Mouse (Mus musculus): ENCODE measurements at regions not wholly inside any gene's neighbourhood (a gene's known extent, or its start where the extent isn't known, plus 50 kb on each side); places are given as distances from the start of the nearest gene placed in this dataset.

DNA sequence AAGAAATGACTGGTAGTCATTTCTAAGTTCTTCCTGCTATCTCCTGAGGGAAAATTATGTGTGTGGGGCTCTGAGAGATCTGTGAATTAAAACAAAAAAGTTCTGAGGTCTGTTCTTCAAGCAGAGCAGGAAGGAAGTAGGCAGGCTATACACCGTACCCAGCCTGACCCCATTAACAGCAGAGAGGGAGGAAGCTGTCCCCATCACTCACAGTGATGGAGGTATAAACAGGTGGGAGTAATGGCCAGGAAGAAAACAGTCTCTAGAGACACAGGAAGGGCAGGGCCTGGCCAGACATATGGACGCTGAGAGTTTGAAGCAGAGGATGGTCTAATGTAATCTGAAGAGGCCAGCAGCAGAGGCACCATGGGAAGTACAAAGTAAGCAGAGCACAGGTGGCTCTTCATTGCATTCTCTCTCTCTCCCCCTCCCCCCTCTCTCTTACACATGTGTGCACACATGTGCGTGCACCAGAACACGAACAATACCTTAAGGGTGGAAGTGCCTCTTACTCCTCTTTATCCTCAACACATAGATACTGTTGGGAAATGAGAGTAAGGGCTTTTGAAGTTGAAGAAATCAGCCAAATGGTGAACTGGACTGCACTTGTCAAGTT lies 367.7 kb upstream of the Kif2a start:
- H3K36me3 ChIP-seq (ENCODE audit: insufficient read depth, low read length), result no peaks in the 10 kb centered on the region
- H3K27me3 ChIP-seq (ENCODE audit: insufficient read depth, low read length), result no peaks in the 10 kb centered on the region
- H3K4me1 ChIP-seq (replicated peaks; ENCODE audit: low read depth, low read length), result no peaks in the 10 kb centered on the region
- H3K9me3 ChIP-seq (ENCODE audit: low read length), result no peaks in the 10 kb centered on the region
- no peak overlapping the region for H3K4me3 ChIP-seq (replicated peaks; ENCODE audit: low read length)
- TF ChIP-seq POU5F1 (IDR thresholded peaks at IDR 0.05; ENCODE audit: borderline replicate concordance, low read length), result no peak
- TF ChIP-seq NANOG (IDR thresholded peaks at IDR 0.05; ENCODE audit: borderline replicate concordance, low read length), result no peak
- TF ChIP-seq CTCF (conservative IDR thresholded peaks at IDR 0.05; ENCODE audit: low read length), result no peak

DNA sequence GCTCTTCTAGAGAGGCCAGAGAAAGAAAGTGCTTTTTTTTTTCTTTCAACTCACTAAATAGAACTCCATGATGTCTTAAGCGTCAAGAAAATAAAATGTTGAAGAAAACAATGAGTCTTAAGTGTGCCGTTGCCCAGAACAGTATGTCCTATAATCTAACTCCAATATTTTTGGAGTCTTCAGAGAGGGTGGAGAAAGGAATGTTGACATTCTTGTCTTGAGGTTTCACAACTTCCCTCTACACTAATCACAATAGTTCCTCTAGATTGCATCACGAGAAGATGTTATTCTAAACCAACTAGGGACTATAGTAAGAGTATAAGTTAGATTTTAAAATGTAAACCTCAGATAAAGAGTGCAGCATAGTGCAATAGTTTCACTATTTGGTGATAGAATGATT lies 367.1 kb upstream of the Kif2a start:
- Histone ChIP-seq H3K36me3 (ENCODE audit: insufficient read depth, low read length) (no peaks in the 10 kb centered on the region), H3K4me3 (replicated peaks; ENCODE audit: low read length) (no peak overlapping the region), H3K4me1 (replicated peaks; ENCODE audit: low read depth, low read length) (no peaks in the 10 kb centered on the region), H3K9me3 (ENCODE audit: low read length) (no peaks in the 10 kb centered on the region), H3K27me3 (ENCODE audit: insufficient read depth, low read length) (no peaks in the 10 kb centered on the region)
- no peak for TF ChIP-seq CTCF (conservative IDR thresholded peaks at IDR 0.05; ENCODE audit: low read length)
- no peak for TF ChIP-seq NANOG (IDR thresholded peaks at IDR 0.05; ENCODE audit: borderline replicate concordance, low read length)
- TF ChIP-seq POU5F1 (IDR thresholded peaks at IDR 0.05; ENCODE audit: borderline replicate concordance, low read length), result no peak

DNA sequence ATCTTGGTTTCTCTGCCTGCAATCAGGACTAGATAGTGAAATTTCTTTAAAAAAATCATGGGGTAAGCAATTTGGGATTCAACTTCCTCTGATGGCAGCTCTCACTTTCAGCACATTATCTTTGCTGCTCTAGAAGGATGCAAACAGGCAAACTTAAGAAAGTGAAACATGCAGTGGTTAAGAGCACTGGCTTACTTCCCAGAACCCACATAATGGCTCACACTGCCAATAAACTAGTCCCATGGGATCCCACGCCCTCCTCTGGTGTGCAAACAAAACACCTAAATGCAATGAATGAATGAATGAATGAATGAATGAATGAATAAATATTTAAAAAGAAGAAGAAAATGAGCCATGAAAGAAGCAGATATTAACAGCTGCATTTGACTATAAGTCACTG lies 356.1 kb upstream of the Kif2a start:
- Histone ChIP-seq H3K9me3 (ENCODE audit: low read length) (no peaks in the 10 kb centered on the region), H3K36me3 (ENCODE audit: insufficient read depth, low read length) (no peaks in the 10 kb centered on the region)

DNA sequence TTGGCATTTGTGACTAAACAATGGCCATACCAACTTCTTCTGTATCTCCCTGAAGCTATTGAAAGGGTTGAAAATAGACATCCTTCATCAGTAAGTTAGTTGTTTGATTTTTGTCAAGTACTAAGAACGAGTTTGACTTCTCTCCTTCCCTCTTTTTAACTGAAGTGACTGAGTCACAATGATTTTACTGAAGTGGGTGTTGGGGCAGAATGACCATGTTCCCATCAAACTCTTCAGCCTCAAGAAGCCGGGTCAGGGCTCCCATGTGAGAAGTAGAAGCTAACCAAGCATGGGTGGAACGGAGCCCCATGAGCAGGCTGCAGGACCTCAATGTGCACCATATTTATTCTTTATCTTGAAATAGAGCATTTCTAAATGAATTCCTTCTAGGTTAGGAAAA lies 350.7 kb upstream of the Kif2a start:
- no peaks in the 10 kb centered on the region for H3K36me3 ChIP-seq (ENCODE audit: insufficient read depth, low read length)
- H3K4me1 ChIP-seq (replicated peaks; ENCODE audit: low read depth, low read length), result peaks cover 8% of the 10 kb centered on the region; the same call in 1 of the 2 replicates
- TF ChIP-seq CTCF (conservative IDR thresholded peaks at IDR 0.05; ENCODE audit: low read length) (no peak), POU5F1 (IDR thresholded peaks at IDR 0.05; ENCODE audit: borderline replicate concordance, low read length) (no peak), NANOG (IDR thresholded peaks at IDR 0.05; ENCODE audit: borderline replicate concordance, low read length) (no peak)
- H3K4me3 ChIP-seq (replicated peaks; ENCODE audit: low read length), result no peak overlapping the region
- no peaks in the 10 kb centered on the region for H3K27me3 ChIP-seq (ENCODE audit: insufficient read depth, low read length)
- H3K9me3 ChIP-seq (ENCODE audit: low read length), result no peaks in the 10 kb centered on the region

More for the DNA sequence above, 356.1 kb upstream of the Kif2a start:
- Histone ChIP-seq H3K4me1 (replicated peaks; ENCODE audit: low read depth, low read length) (no peaks in the 10 kb centered on the region), H3K4me3 (replicated peaks; ENCODE audit: low read length) (no peak overlapping the region), H3K27me3 (ENCODE audit: insufficient read depth, low read length) (no peaks in the 10 kb centered on the region)
- TF ChIP-seq NANOG (IDR thresholded peaks at IDR 0.05; ENCODE audit: borderline replicate concordance, low read length) (no peak), CTCF (conservative IDR thresholded peaks at IDR 0.05; ENCODE audit: low read length) (no peak), POU5F1 (IDR thresholded peaks at IDR 0.05; ENCODE audit: borderline replicate concordance, low read length) (no peak)

DNA sequence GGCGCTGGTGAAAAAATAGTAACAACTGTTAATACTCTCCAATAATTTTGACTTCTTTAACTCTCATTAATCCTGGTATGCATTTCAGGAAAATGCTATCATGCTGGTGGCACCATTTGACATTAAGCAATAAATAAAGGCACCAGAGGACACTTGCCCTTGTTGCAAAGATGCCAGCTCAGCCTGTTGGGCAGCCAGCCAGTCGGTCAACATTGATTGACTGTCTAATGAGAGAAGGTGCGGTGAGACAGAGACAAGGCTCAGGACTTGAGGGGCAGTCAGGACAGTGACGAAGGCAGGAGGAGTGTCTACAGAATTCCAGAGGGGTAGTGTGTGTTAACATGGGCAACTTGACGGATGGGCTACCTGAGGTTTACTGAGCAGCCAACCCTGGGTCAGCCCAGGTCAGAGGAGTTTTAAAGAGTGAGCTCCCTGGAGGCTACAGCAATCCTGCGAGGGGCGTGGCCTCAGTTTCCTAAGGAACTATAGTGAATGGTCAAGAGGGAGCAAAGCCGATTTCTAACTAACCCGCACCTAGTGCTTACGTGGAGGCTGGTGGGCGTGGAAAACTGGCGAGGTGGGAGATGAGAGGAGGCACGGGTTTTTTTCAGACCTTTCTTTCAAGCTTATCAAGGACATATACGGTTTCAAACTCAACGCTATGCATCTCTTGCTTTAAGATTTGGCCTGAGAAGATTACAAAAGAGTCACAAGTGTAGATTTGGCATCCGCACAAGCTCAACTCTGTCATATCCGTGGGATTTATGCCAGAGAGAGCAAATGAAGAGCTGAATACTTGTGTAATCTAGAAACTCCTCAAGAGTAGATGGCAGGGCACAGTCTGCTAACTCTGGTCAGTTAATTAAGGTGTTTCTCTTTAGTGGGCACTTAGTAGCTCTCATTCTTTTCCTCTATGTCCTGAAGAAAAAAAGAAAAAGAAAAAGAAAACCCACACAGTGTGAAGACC lies 350.0 kb upstream of the Kif2a start:
- Histone ChIP-seq H3K36me3 (ENCODE audit: insufficient read depth, low read length) (no peaks in the 10 kb centered on the region), H3K27me3 (ENCODE audit: insufficient read depth, low read length) (no peaks in the 10 kb centered on the region), H3K4me1 (replicated peaks; ENCODE audit: low read depth, low read length) (peaks cover 8% of the 10 kb centered on the region; the same call in 1 of the 2 replicates), H3K4me3 (replicated peaks; ENCODE audit: low read length) (no peak overlapping the region), H3K9me3 (ENCODE audit: low read length) (no peaks in the 10 kb centered on the region)
- TF ChIP-seq POU5F1 (IDR thresholded peaks at IDR 0.05; ENCODE audit: borderline replicate concordance, low read length), result no peak
- no peak for TF ChIP-seq NANOG (IDR thresholded peaks at IDR 0.05; ENCODE audit: borderline replicate concordance, low read length)
- no peak for TF ChIP-seq CTCF (conservative IDR thresholded peaks at IDR 0.05; ENCODE audit: low read length)

DNA sequence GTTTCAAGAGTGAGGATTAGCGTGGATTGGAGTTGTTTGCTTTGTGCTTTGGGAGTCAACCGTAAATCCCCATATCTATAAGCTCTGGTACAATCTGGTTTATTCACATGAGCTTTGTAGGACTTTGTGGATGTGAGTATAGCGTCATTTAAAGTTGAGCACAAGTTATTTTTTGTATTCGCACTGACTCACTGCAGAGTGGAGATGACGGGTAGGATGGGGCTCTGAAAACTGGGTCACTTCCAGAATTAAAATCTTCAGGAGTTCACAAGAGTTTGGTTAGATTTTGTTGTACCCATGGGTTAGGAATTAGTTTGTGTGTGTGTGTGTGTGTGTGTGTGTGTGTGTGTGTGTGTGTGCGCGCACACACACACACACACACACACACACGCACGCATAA lies 345.7 kb upstream of the Kif2a start:
- Histone ChIP-seq H3K4me1 (replicated peaks; ENCODE audit: low read depth, low read length) (peaks cover 8% of the 10 kb centered on the region; the same call in 1 of the 2 replicates), H3K27me3 (ENCODE audit: insufficient read depth, low read length) (no peaks in the 10 kb centered on the region), H3K36me3 (ENCODE audit: insufficient read depth, low read length) (no peaks in the 10 kb centered on the region), H3K9me3 (ENCODE audit: low read length) (no peaks in the 10 kb centered on the region), H3K4me3 (replicated peaks; ENCODE audit: low read length) (no peak overlapping the region)
- TF ChIP-seq CTCF (conservative IDR thresholded peaks at IDR 0.05; ENCODE audit: low read length), result no peak
- no peak for TF ChIP-seq POU5F1 (IDR thresholded peaks at IDR 0.05; ENCODE audit: borderline replicate concordance, low read length)
- TF ChIP-seq NANOG (IDR thresholded peaks at IDR 0.05; ENCODE audit: borderline replicate concordance, low read length), result no peak

DNA sequence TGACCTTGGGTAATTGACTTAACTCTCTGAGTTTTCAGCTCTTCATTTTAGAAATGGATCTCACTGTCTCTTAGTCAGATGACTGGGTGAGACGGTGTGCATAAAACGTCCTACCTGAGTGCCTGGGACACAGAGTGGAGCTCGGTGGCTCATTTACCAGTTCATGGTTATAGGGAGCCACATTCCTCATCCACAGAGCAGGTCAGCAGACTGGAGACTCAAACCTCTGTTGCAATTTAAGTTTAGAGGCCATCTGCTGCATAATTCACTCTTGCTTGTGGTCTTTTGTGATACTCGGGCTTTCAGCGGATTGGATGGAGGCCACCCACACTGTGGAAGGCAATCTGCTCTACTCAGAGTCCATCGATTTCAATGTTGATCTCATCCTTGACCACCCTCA lies 343.8 kb upstream of the Kif2a start:
- TF ChIP-seq POU5F1 (IDR thresholded peaks at IDR 0.05; ENCODE audit: borderline replicate concordance, low read length) (no peak), NANOG (IDR thresholded peaks at IDR 0.05; ENCODE audit: borderline replicate concordance, low read length) (no peak), CTCF (conservative IDR thresholded peaks at IDR 0.05; ENCODE audit: low read length) (no peak)
- Histone ChIP-seq H3K9me3 (ENCODE audit: low read length) (peaks cover 3% of the 10 kb centered on the region; the same call in 1 of the 2 replicates), H3K27me3 (ENCODE audit: insufficient read depth, low read length) (no peaks in the 10 kb centered on the region), H3K36me3 (ENCODE audit: insufficient read depth, low read length) (no peaks in the 10 kb centered on the region), H3K4me3 (replicated peaks; ENCODE audit: low read length) (no peak overlapping the region), H3K4me1 (replicated peaks; ENCODE audit: low read depth, low read length) (no peaks in the 10 kb centered on the region)

DNA sequence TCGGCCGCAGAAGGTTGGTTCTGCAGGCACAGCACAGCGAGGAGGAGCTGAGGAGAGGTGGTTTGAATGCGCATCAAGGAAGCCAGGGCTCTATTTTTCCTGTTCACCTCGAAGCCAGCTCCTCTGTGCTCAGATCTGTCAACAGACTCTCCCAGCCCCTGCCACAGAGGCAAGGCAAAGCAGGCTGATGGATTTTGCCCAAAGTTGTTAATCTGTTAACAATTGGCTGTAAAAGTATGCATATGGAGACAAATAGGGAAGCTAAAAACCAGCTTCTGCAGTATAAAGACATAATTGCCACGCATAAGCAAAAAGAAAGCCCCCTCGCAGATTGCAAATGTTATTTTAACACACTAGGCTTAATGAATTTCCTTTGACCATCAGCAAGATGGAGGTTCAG lies 343.3 kb upstream of the Kif2a start:
- H3K36me3 ChIP-seq (ENCODE audit: insufficient read depth, low read length), result no peaks in the 10 kb centered on the region
- no peak overlapping the region for H3K4me3 ChIP-seq (replicated peaks; ENCODE audit: low read length)
- H3K9me3 ChIP-seq (ENCODE audit: low read length), result peaks cover 6% of the 10 kb centered on the region; the same call in 1 of the 2 replicates
- H3K4me1 ChIP-seq (replicated peaks; ENCODE audit: low read depth, low read length), result no peaks in the 10 kb centered on the region
- TF ChIP-seq POU5F1 (IDR thresholded peaks at IDR 0.05; ENCODE audit: borderline replicate concordance, low read length) (no peak), CTCF (conservative IDR thresholded peaks at IDR 0.05; ENCODE audit: low read length) (no peak), NANOG (IDR thresholded peaks at IDR 0.05; ENCODE audit: borderline replicate concordance, low read length) (no peak)
- no peaks in the 10 kb centered on the region for H3K27me3 ChIP-seq (ENCODE audit: insufficient read depth, low read length)

All from E14TG2a.4 (cell line).